Mouse (Mus musculus): ENCODE results near the gene Elmo1.

Elmo1 gene

DNA sequence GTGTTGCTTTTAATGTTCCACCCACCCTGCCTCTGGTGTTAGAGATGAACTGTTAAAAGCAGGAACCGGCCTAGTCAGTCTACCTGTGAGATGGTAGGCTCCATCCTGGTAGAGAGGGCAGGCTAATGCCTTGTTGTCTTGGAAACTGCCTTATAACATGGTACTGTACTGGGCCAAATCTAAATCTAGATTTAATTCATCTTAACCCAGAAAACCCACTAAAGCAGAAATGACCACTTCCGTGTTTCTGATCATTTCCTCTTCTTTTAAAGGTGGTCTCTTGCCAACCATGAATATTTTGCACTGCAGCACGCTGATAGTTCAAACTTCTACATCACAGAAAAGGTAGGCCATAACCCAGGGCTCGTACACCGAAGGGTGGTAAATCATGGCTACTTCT is 118.5 kb downstream of the Elmo1 start:
- no peak for DNase-seq

GRCm38 (mm10) chr13:20211780-20212179 is 121.4 kb downstream of the Elmo1 start:
- no peak for DNase-seq

- no peak for DNase-seq
Measured at GRCm38 (mm10) chr13:20212665-20213064, 122.3 kb downstream of the Elmo1 start.

- DNase-seq = no peak
Measured at GRCm38 (mm10) chr13:20213861-20214260, 123.5 kb downstream of the Elmo1 start.

DNA sequence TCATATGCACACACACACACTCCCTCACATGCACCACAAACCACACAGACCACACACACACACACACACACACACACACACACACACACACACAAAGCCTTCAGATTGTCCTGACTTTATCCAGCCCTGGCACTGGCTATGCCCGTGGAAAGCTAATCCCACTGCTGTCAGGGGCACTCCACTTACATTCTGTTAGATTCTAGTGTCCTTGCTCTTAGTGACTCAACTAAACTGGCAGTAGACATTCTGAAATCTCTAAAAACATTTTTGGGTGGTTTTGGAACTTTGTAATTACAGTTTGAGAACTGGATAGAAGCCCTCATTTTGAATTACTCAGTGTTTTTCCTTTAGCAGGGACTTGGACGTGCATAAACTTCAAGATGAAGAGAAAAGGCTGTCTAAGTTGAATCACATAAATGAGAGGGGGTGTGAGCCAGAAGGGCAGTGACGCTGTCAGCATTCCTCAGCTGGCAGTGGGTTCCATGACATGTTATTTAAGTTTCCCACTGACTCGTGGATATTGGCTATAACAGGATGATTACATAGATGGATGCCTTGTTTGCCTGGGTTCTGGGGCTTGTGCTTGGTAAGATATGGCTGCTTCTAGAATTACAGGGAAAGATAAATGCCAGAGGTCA is 127.2 kb downstream of the Elmo1 start:
- peak in 1 of 2 experiments; percentile 58 for DNase-seq

GRCm38 (mm10) chr13:20218126-20218525 is 127.7 kb downstream of the Elmo1 start:
- no peak for DNase-seq

DNA sequence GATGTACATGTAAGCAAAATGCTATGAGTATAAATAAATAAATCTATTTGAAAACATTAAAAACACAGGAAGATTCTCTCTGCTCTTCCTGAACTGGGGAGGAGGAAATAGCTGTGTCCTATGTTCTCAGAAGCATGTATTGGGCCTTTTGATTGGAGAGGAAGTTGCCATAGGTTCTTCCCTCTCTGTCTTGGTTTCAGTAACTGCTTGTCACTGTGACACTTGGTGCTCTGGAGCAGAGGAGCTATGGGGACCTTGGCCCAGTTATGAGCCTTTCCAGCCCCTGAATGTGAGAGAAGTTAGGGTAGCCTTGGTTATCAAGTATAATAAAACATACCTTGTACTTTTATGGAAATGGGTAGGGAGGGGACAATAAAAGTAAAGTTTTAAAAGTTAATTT is 130.0 kb downstream of the Elmo1 start:
- no peak for DNase-seq

DNA sequence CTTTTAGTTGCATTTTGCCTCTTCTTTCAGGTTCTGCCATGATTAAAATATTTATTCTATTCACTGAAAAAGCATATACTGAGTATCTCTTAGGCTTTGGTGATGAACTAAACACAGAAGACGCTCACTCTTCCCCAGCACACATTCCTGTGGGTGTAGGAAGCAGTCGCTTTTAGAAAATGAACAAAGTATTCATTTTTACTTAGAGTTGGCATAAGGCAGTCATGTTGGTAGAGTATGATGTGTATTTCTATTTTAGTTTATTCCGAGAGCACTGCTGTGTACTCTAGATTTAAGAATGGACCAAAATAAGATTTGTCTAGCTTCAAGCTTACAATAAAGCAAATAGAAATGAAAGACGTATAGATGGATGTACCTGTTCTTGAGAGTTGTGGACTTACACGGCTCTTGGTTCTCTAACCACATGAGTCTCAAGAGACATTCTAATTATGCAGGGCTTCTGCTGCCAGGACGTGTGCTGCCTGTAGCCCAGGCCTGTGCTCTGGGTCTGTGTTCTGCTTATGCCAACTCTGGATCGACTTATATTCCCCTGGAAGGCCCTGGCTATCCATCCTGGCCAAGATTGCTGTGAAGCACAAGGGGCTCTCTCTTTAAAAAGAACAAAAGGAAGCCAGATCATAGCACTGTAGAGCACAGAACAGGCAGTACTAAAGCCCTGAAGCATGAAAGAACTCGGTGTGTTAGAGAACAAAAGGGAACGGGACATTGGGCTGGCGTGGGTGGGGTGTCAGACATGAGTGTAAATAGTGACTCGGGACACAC is 137.7 kb downstream of the Elmo1 start:
- DNase-seq = no peak

- peak; percentile 76 to 88 for DNase-seq
Measured at GRCm38 (mm10) chr13:20231837-20232728, 141.7 kb downstream of the Elmo1 start.

- no peak for DNase-seq
Measured at GRCm38 (mm10) chr13:20233707-20234106, 143.3 kb downstream of the Elmo1 start.

GRCm38 (mm10) chr13:20237615-20238014 is 147.2 kb downstream of the Elmo1 start:
- no peak for DNase-seq

GRCm38 (mm10) chr13:20238146-20238545 is 147.8 kb downstream of the Elmo1 start:
- DNase-seq = no peak

DNA sequence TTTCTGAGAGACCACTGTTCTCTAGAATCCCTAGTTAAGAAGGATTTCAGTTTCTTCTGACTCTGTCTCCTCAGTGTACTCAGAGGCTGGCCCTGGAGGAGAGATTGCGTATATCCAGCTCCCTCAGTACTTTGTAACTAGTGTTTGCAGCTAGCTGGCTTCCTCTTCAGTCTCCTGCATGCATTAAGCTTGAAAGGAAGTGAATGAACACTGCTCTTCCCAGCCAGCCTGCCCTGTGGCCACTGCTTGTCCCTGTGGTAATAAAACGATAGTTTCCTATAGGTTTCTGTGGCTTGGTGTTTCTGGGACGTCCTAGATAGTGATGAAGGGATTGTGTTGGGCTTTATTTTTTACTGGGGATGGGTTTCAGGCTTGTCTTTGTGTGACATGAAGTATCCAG is 148.3 kb downstream of the Elmo1 start:
- no peak for DNase-seq

GRCm38 (mm10) chr13:20250069-20250668 is 159.8 kb downstream of the Elmo1 start:
- no peak for DNase-seq

- DNase-seq = peak; percentile 18 to 36
Measured at GRCm38 (mm10) chr13:20254911-20255310, 164.5 kb downstream of the Elmo1 start.

GRCm38 (mm10) chr13:20255380-20255779 is 165.0 kb downstream of the Elmo1 start:
- DNase-seq = peak; percentile 54 to 77

DNA sequence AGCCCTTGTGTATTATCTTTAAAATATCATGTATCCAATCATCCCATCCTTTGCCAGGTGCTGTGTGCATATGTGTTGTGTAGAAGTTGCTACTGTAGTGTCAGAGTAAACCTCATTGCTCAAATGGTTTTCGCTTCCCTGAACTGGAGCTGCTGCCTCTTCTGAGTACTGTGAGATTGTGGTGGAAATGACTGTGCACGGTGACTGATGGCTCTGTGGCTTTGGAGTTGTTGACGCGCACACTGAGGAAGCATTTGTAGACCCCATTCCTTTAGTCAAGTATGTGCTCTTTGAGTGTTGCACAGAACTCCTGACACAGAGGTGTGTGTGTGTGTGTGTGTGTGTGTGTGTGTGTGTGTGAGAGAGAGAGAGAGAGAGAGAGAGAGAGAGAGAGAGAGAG is 166.2 kb downstream of the Elmo1 start:
- no peak for DNase-seq

- peak in 1 of 2 experiments; percentile 52 for DNase-seq
Measured at GRCm38 (mm10) chr13:20257562-20258525, 167.4 kb downstream of the Elmo1 start.

DNA sequence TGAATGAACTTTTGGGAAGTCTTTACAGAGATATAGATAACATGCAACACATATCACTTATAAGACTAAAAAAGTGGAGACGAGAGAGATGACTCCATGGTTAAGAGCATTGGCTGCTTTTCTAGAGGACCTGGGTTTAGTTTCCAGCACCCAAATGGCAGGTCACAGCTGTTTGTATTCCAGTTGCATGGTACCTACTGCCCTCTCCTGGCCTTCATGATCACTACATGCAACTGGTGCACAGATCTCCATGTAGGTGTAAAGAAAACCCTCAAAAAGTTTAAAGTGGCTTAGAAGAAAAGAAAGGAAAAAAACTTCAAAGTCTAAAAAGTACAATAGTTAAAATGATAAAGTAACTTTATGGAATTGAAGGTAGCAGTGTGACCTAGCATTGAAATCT is 172.8 kb downstream of the Elmo1 start:
- no peak for DNase-seq

GRCm38 (mm10) chr13:20270148-20270547 is 179.8 kb downstream of the Elmo1 start:
- no peak for DNase-seq

DNA sequence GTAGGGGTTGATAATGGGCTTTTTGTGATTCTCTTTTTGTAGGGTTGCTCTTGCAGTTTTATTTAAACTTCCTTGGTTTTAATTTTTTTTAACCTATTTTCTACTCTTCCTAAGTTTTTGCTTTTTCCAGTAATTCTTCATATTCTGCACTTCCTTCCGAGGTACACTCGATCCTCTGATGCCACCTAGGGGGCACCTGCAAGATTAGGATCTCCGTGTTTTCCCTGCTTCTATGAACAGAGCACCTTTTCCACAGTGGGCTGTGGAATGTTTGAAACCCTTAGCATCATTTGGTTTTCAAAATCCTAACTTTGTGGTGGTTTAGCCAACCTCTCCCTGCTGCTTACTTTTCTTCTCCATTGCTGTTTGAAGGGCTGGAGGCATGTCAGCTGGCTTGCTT is 181.4 kb downstream of the Elmo1 start:
- DNase-seq = no peak

DNA sequence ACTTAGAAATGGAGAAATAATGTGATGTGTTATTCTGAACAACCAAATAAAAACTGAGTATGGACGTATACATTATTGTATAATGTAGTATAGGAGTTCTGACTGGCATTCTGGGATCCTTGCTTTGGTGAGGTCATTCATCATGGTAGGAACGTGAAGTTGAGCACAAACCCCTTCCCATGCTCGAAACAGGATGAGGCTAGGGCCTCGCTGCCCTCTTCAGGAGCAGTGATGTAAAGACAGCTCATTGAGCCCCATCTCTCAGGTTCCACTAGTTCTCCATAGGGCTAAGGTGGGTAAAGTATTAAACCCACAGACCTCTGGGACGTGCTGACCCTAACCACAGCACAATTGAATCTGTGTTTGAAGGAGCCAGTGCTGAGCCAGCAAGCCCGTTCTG is 182.2 kb downstream of the Elmo1 start:
- DNase-seq = peak in 1 of 2 experiments; percentile 35

All from lung, postnatal 4 days (tissue).